Mouse (Mus musculus): ENCODE measurements around the gene Cep152. TPM values are rescaled to one million over a fixed set of nuclear protein-coding genes. Genes with fewer than 3 reads are reported as not detected.

The Cep152 gene
- polyA plus RNA-seq, 1 experiment from 2014 or later = 9.4 TPM

DNA sequence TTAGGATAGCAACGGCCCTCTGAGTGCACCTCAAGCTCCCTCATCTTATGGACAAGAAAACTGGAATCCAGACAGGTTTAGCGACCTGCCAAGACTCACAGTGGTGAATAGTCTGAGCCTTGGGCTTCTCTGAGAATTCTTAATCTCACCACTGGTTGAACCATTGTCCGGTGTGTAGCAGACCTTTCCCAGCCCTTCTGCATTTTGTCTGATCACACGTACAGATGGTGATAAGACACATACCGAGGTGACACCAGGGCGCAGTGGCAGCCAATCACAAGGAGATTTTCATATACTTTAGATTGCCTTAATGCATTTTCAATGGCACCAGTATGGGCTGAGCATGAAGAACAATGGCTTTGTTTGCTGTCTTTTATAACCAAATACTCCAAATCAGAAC, 3.6 kb upstream of the Cep152 start:
- Histone ChIP-seq H3K4me1 (ENCODE audit: insufficient read depth) (peaks cover 8% of the 10 kb centered on the region; the same call in 1 of the 2 replicates), H3K4me2 (no peak overlapping the region), H3K9ac (no peak overlapping the region), H3K36me3 (ENCODE audit: insufficient read depth) (no peaks in the 10 kb centered on the region), H3K27me3 (ENCODE audit: insufficient read depth, low read length) (no peaks in the 10 kb centered on the region), H3K27ac (ENCODE audit: low read depth) (no peak overlapping the region), H3K4me3 (ENCODE audit: low read depth, low read length) (no peak overlapping the region), H3K9me3 (ENCODE audit: low read depth, low read length) (no peaks in the 10 kb centered on the region)
- ATAC-seq (ENCODE audit: insufficient read depth) = no peak
- DNase-seq = peak; percentile 20
- WGBS = 40% methylated on average over 6 of the region's 6 CpGs
- no peak for TF ChIP-seq CTCF (IDR thresholded peaks at IDR 0.05; ENCODE audit: low read depth)

DNA sequence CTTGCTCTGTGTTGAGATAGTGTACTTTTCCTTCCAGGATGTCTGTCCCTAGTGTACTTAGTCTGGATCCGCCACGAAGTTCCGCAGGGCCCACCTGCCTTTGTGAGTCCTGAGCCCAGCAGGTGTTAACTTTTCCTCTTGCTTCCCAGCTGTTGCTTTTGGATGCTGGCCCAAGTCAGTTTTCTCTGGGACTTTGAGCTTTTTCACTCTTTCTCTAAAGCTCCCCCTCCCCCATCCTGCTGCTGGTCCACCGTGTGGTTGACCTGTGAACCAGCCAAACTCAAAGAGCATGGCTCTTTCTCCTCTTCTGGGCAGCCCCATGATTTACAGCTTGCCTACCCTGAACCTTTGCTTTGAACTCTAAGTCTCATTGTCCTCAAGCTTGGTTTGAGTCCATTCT, 1.6 kb upstream of the Cep152 start:
- no peak overlapping the region for H3K4me2 ChIP-seq
- 82% methylated on average over 4 of the region's 4 CpGs for WGBS
- no peak for DNase-seq
- H3K27me3 ChIP-seq (ENCODE audit: insufficient read depth, low read length) = no peaks in the 10 kb centered on the region
- no peaks in the 10 kb centered on the region for H3K36me3 ChIP-seq (ENCODE audit: insufficient read depth)
- H3K9ac ChIP-seq = no peak overlapping the region
- no peak for ATAC-seq (ENCODE audit: insufficient read depth)
- H3K4me3 ChIP-seq (ENCODE audit: low read depth, low read length) = no peak overlapping the region
- TF ChIP-seq CTCF (IDR thresholded peaks at IDR 0.05; ENCODE audit: low read depth) = no peak
- H3K9me3 ChIP-seq (ENCODE audit: low read depth, low read length) = no peaks in the 10 kb centered on the region
- peaks cover 10% of the 10 kb centered on the region; the same call in 1 of the 2 replicates for H3K4me1 ChIP-seq (ENCODE audit: insufficient read depth)
- no peak overlapping the region for H3K27ac ChIP-seq (ENCODE audit: low read depth)

DNA sequence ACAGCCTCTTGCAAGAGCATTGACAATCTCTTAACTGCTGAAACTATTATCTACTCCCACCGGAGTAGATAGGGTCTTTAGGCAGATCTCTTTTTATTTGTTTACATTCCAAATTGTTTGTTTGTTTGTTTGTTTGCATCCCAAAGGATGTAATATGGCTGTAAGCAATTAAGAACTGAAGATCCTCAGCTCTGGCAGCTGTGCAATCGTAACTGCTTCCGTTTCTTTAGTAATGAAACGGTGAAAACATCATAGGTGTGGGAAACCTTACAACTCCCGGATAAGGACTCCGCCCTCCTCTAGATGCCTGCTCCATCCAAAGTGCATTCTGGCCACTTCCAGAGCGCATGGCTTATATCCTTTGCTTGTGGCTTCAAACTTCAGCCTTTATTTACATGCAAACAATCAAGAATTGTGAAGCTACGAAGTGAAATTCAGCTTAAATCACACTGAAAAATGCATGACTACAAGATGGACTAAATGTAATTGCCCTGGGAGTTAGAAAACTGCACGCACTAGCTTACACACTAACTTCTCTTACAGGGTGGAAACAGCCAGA, 707 bp downstream of the Cep152 start:
- H3K9me3 ChIP-seq (ENCODE audit: low read depth, low read length) = no peaks in the 10 kb centered on the region
- H3K36me3 ChIP-seq (ENCODE audit: insufficient read depth) = peaks cover 14% of the 10 kb centered on the region
- H3K27me3 ChIP-seq (ENCODE audit: insufficient read depth, low read length) = no peaks in the 10 kb centered on the region
- peaks cover 10% of the 10 kb centered on the region; the same call in 1 of the 2 replicates for H3K4me1 ChIP-seq (ENCODE audit: insufficient read depth)
- peak overlapping the region; percentile 78 for H3K9ac ChIP-seq
- WGBS = 6% methylated on average over 9 of the region's 9 CpGs
- no peak for ATAC-seq (ENCODE audit: insufficient read depth)
- DNase-seq = no peak
- no peak for TF ChIP-seq CTCF (IDR thresholded peaks at IDR 0.05; ENCODE audit: low read depth)
- H3K27ac ChIP-seq (ENCODE audit: low read depth) = no peak overlapping the region
- peak overlapping the region; percentile 80 for H3K4me2 ChIP-seq
- peak overlapping the region; percentile 86 for H3K4me3 ChIP-seq (ENCODE audit: low read depth, low read length)

DNA sequence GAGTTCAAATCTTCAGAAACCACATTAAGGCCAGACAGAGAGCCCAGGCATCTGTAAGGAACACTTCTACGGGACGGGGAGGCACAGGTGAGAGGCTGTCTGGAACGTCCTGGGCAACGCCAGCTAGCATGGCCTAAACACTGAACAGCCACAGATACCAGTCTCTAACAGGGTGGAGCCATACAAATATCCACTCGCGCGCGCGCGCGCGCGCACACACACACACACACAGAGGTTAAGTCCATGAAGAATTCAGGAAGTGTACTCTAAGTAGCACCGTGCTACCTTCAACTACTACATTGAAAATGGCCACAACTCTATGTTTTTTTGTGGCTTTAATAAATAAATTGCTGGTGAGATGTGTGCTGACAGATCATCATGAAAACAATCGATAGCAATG, 1.7 kb downstream of the Cep152 start:
- Histone ChIP-seq H3K36me3 (ENCODE audit: insufficient read depth) (peaks cover 22% of the 10 kb centered on the region), H3K27ac (ENCODE audit: low read depth) (no peak overlapping the region), H3K4me1 (ENCODE audit: insufficient read depth) (peaks cover 10% of the 10 kb centered on the region; the same call in 1 of the 2 replicates), H3K9ac (no peak overlapping the region), H3K27me3 (ENCODE audit: insufficient read depth, low read length) (no peaks in the 10 kb centered on the region), H3K4me3 (ENCODE audit: low read depth, low read length) (peak overlapping the region; percentile 86; the same call in 1 of the 2 replicates), H3K9me3 (ENCODE audit: low read depth, low read length) (no peaks in the 10 kb centered on the region), H3K4me2 (peak overlapping the region; percentile 80)
- DNase-seq (no peak), ATAC-seq (ENCODE audit: insufficient read depth) (no peak)
- 91% methylated on average over 15 of the region's 15 CpGs for whole genome bisulfite sequencing
- TF ChIP-seq CTCF (IDR thresholded peaks at IDR 0.05; ENCODE audit: low read depth) = no peak

DNA sequence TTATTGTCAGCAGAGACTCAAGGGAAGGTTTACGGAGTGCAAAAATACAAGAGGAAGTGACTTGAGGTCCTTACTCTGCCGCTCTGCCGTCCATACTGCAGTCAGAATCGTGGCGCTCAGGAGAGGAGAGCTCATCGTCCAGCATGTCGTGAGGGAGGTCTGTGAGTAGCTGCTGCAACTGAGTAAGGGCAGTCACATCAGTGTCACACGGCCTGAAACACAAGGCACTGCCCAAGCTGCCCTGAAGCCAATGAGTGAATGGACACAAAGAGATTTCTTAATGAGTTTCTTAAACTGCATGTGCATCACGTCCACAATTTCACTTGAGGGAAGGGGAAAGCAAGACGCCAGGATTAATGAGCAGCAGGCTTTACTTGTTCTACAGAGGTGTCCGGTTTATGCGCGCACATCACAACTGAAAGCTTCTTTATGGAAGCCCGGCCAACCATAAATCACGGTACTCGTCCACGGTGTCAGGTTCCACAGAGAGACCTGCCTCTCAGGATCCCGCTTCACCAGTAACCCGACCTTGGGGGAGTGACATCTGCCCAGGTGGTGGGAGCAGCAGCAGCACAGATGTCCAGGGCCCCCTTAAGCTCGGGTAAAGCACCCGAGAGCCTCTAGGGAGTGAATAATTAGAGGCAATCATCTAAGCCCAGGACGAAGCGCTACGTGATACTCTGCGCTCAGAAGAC, 4.6 kb downstream of the Cep152 start:
- no peak for TF ChIP-seq CTCF (IDR thresholded peaks at IDR 0.05; ENCODE audit: low read depth)
- Histone ChIP-seq H3K4me1 (ENCODE audit: insufficient read depth) (peaks cover 10% of the 10 kb centered on the region; the same call in 1 of the 2 replicates), H3K9me3 (ENCODE audit: low read depth, low read length) (no peaks in the 10 kb centered on the region), H3K27ac (ENCODE audit: low read depth) (no peak overlapping the region), H3K4me2 (no peak overlapping the region), H3K27me3 (ENCODE audit: insufficient read depth, low read length) (no peaks in the 10 kb centered on the region), H3K4me3 (ENCODE audit: low read depth, low read length) (no peak overlapping the region), H3K36me3 (ENCODE audit: insufficient read depth) (peaks cover 45% of the 10 kb centered on the region), H3K9ac (no peak overlapping the region)
- DNase-seq (no peak), ATAC-seq (ENCODE audit: insufficient read depth) (no peak)
- WGBS = 61% methylated on average over 25 of the region's 25 CpGs

DNA sequence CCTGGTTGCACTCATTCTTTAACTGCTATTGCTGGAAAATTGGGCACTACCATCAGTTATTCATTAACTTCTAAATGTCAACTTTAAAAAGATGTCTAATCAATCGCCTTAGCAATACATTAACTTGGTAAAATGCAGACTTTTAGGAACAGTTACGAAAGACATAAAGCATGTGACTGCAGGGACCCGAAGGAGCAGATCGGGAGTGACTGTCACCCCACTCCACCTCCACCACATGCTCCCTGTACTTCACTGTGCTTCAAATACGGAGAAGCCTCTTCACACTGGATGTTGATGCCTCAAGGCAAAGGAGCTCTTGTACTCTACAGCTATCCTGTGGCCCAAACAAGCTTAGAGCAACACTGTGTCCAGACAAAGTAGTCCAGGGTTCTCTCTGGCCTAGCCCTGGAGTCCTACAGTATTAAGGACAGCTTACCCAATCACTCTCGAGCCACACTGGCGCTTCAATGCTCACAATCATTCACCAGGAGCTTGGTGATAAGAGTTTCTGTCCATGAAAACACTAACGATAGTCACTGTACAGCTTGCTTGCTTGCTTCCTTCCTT, 9.0 kb downstream of the Cep152 start:
- no peak for TF ChIP-seq CTCF (IDR thresholded peaks at IDR 0.05; ENCODE audit: low read depth)
- Histone ChIP-seq H3K4me3 (ENCODE audit: low read depth, low read length) (no peak overlapping the region), H3K4me1 (ENCODE audit: insufficient read depth) (no peaks in the 10 kb centered on the region), H3K4me2 (no peak overlapping the region), H3K9ac (no peak overlapping the region), H3K27me3 (ENCODE audit: insufficient read depth, low read length) (no peaks in the 10 kb centered on the region), H3K9me3 (ENCODE audit: low read depth, low read length) (no peaks in the 10 kb centered on the region), H3K36me3 (ENCODE audit: insufficient read depth) (peaks cover 81% of the 10 kb centered on the region), H3K27ac (ENCODE audit: low read depth) (no peak overlapping the region)
- ATAC-seq (ENCODE audit: insufficient read depth) (no peak), DNase-seq (no peak)
- WGBS = 79% methylated on average over 8 of the region's 8 CpGs

DNA sequence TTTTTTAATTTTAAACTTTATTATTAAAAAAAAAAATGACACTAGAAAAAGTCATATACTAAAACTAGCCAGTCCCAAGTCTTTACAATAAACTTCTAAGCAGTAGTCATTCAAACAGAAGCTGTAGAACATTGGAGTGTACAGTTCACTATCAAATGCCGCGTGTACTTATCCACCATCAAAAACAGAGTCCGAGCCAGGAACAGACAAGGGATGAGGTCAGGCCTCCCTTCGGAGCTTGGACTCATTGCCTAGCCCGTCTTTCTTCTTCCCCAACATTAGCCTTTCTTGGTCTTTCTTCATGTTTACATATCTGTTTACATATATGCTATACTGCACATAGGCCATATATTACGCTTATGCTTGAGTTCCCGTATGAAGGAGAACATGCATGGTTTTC, 9.5 kb downstream of the Cep152 start:
- DNase-seq = no peak
- Histone ChIP-seq H3K4me2 (no peak overlapping the region), H3K4me3 (ENCODE audit: low read depth, low read length) (no peak overlapping the region), H3K9me3 (ENCODE audit: low read depth, low read length) (no peaks in the 10 kb centered on the region), H3K27me3 (ENCODE audit: insufficient read depth, low read length) (no peaks in the 10 kb centered on the region), H3K36me3 (ENCODE audit: insufficient read depth) (peaks cover 81% of the 10 kb centered on the region), H3K27ac (ENCODE audit: low read depth) (no peak overlapping the region), H3K4me1 (ENCODE audit: insufficient read depth) (no peaks in the 10 kb centered on the region), H3K9ac (no peak overlapping the region)
- TF ChIP-seq CTCF (IDR thresholded peaks at IDR 0.05; ENCODE audit: low read depth) = no peak
- no peak for ATAC-seq (ENCODE audit: insufficient read depth)
- WGBS = 93% methylated on average over 7 of the region's 7 CpGs
